Mouse (Mus musculus) intestine, embryonic 15.5 days (tissue): ENCODE results near the gene Ip6k3. TPM values are rescaled to one million over a fixed set of nuclear protein-coding genes. Genes with fewer than 3 reads are reported as not detected.
A peak's percentile ranks its signal among the peaks of the same experiment; 100 is the strongest.

Source experiments
- ATAC-seq: fragments of 200-750 bp; cut with Nextera tagmentation; 2 replicates; pipeline ENCODE4 v1.8.0; 2017; ENCODE audit warnings: moderate TSS enrichment, moderate library complexity
- H3K27ac ChIP-seq: fragments of 300-500 bp; sonication (generic); 2 replicates; pipeline ENCODE4 v1.5.1; 2015; ENCODE audit warnings: mild to moderate bottlenecking, inconsistent platforms
- H3K27me3 ChIP-seq: fragments of 300-500 bp; sonication (generic); replicated peaks from 2 replicates; pipeline ENCODE4 v1.6.1; 2015; ENCODE audit warnings: inconsistent platforms
- H3K36me3 ChIP-seq: fragments of 300-500 bp; sonication (generic); 2 replicates; pipeline ENCODE4 v1.6.1; 2015; ENCODE audit warnings: inconsistent platforms
- H3K4me1 ChIP-seq: fragments of 300-500 bp; sonication (generic); replicated peaks from 2 replicates; pipeline ENCODE4 v1.6.1; 2015; ENCODE audit warnings: inconsistent platforms
- H3K4me2 ChIP-seq: fragments of 300-500 bp; sonication (generic); replicated peaks from 2 replicates; pipeline ENCODE4 v1.6.1; 2015; ENCODE audit warnings: mild to moderate bottlenecking, inconsistent platforms
- H3K4me3 ChIP-seq: fragments of 300-500 bp; sonication (generic); replicated peaks from 2 replicates; pipeline ENCODE4 v1.5.1; 2015; ENCODE audit warnings: inconsistent platforms
- H3K9ac ChIP-seq: fragments of 300-500 bp; sonication (generic); 2 replicates; pipeline ENCODE4 v1.6.1; 2015; ENCODE audit warnings: inconsistent platforms
- H3K9me3 ChIP-seq: fragments of 300-500 bp; sonication (generic); 2 replicates; pipeline ENCODE4 v1.6.1; 2016; ENCODE audit warnings: inconsistent platforms
- WGBS: fragments of 180-500 bp; shearing (Covaris S2); methylation state at CpG from one replicate; pipeline ENCODE4 v1.1.7; 2015; 5-methylcytosine and 5-hydroxymethylcytosine counted together
- polyA plus RNA-seq: library from polyadenylated mRNA; unstranded; fragments of >200 nt; fragmentation: Nextera tagmentation; extraction: Ambion mirVana; gene quantifications from 2 replicates; pipeline ENCODE4 v1.2.1, GENCODE M21; 2015

Ip6k3 gene
- polyA plus RNA-seq, 1 experiment from 2014 or later, result 0.14 TPM

DNA sequence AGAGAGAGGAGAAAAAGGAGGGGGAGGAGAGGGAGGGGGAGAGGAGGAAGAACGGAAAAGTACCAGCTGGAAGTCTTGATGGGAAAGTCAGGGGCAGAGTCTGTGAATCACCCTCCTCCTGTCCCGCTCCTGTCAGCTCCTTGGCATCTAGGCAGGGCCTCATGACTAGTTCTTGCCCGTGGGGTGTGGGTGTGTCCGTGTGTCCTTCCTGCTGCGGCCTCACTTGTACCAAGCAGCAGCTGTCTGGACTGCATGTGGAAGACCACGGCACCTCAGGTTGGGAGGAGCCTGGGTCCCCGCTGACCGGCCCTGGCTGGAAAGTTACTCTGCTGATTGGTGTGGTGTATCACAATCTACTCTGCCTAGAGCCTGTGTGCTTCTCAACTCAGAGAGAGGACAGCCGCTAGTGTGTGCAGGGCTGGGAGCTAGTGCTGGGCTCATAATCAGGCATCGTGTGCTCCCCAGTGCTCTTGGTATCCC is 25.6 kb downstream of the Ip6k3 start:
- no peak overlapping the region for H3K4me3 ChIP-seq
- peaks cover 13% of the 10 kb centered on the region; the same call in 1 of the 2 replicates for H3K4me1 ChIP-seq
- peak overlapping the region; percentile 22; the same call in 1 of the 2 replicates for H3K4me2 ChIP-seq
- H3K9me3 ChIP-seq, result no peaks in the 10 kb centered on the region
- WGBS, result 27% methylated on average over 10 of the region's 10 CpGs
- H3K27ac ChIP-seq, result no peak overlapping the region
- no peak overlapping the region for H3K9ac ChIP-seq
- ATAC-seq, result peak; percentile 66
- no peaks in the 10 kb centered on the region for H3K27me3 ChIP-seq
- H3K36me3 ChIP-seq, result no peaks in the 10 kb centered on the region

- Histone ChIP-seq H3K9me3 (no peaks in the 10 kb centered on the region), H3K9ac (no peak overlapping the region), H3K27me3 (no peaks in the 10 kb centered on the region), H3K4me2 (no peak overlapping the region), H3K4me3 (no peak overlapping the region), H3K4me1 (peaks cover 10% of the 10 kb centered on the region; the same call in 1 of the 2 replicates), H3K36me3 (no peaks in the 10 kb centered on the region), H3K27ac (no peak overlapping the region)
- WGBS, result 56% methylated on average over 9 of the region's 9 CpGs
- ATAC-seq, result no peak
Observed at GRCm38 (mm10) chr17:27140262-27140661, 27.3 kb downstream of the Ip6k3 start.

DNA sequence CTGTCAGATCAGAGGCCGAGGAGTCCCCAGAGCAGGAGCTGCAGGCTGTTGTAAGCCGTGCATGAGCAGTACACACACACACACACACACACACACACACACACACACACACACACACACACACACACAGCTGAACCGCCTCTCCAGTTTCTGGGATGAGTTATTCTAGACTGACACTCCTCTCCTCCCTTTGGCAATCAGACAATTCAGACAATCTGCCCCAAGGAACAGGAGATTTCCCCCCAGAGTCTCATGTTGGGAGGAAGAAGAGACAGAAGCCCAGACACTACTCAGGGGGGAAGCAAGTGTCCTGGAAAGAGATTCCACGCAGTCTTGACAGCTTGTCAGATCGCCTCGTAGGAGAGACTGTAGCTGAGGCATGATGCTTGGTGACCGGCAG is 28.3 kb downstream of the Ip6k3 start:
- H3K27me3 ChIP-seq, result no peaks in the 10 kb centered on the region

GRCm38 (mm10) chr17:27138396-27138795 is 29.2 kb downstream of the Ip6k3 start:
- WGBS, result 81% methylated on average over 9 of the region's 9 CpGs
- no peak overlapping the region for H3K4me2 ChIP-seq
- H3K9me3 ChIP-seq, result no peaks in the 10 kb centered on the region
- H3K36me3 ChIP-seq, result no peaks in the 10 kb centered on the region
- ATAC-seq, result no peak
- H3K9ac ChIP-seq, result no peak overlapping the region
- no peaks in the 10 kb centered on the region for H3K27me3 ChIP-seq
- H3K27ac ChIP-seq, result no peak overlapping the region
- no peak overlapping the region for H3K4me3 ChIP-seq
- peaks cover 13% of the 10 kb centered on the region for H3K4me1 ChIP-seq

More for the DNA sequence above, 28.3 kb downstream of the Ip6k3 start:
- Histone ChIP-seq H3K9me3 (no peaks in the 10 kb centered on the region), H3K4me1 (peaks cover 10% of the 10 kb centered on the region; the same call in 1 of the 2 replicates), H3K9ac (no peak overlapping the region), H3K4me2 (no peak overlapping the region), H3K36me3 (no peaks in the 10 kb centered on the region), H3K4me3 (no peak overlapping the region), H3K27ac (no peak overlapping the region)
- 59% methylated on average over 6 of the region's 7 CpGs for WGBS
- no peak for ATAC-seq

- Histone ChIP-seq H3K27ac (no peak overlapping the region), H3K4me1 (peaks cover 27% of the 10 kb centered on the region), H3K27me3 (no peaks in the 10 kb centered on the region), H3K4me3 (no peak overlapping the region), H3K36me3 (no peaks in the 10 kb centered on the region), H3K9ac (no peak overlapping the region), H3K4me2 (no peak overlapping the region), H3K9me3 (no peaks in the 10 kb centered on the region)
- 47% methylated on average over 3 of the region's 3 CpGs for WGBS
- ATAC-seq, result no peak
Observed at GRCm38 (mm10) chr17:27134715-27135114, 32.9 kb downstream of the Ip6k3 start.

DNA sequence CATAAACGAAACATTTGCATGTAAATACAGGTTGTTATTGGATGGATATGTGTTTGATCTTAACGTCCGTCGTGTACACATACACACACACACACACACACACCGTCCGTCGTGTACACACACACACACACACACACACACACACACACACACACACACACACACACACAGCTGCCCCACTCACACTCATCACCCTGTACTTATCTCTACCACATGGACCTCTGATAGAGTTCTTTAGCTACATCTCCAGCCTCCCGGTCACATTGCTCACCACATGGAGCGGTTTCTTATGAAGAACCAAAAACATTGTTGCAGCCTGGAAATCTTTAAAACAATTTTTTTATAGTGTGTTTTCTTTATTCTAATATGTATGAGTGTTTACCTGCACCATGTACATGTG is 33.4 kb downstream of the Ip6k3 start:
- H3K4me1 ChIP-seq, result peaks cover 30% of the 10 kb centered on the region

GRCm38 (mm10) chr17:27133551-27134141 is 33.9 kb downstream of the Ip6k3 start, which contains the start of gene Uqcc2:
Gene Uqcc2 (minus strand): TSS chr17:27133916.
- H3K9me3 ChIP-seq, result no peaks in the 10 kb centered on the region
- under 1% methylated on average over 46 of the region's 46 CpGs for WGBS
- peaks cover 30% of the 10 kb centered on the region for H3K4me1 ChIP-seq
- H3K27ac ChIP-seq, result peak within 1 kb of the TSS; percentile 71; the same call in 1 of the 2 replicates
- H3K36me3 ChIP-seq, result no peaks in the 10 kb centered on the region
- H3K4me2 ChIP-seq, result peak within 1 kb of the TSS; percentile 72
- peak within 1 kb of the TSS; percentile 73 for H3K9ac ChIP-seq
- no peaks in the 10 kb centered on the region for H3K27me3 ChIP-seq
- peak within 1 kb of the TSS; percentile 76 for H3K4me3 ChIP-seq
- ATAC-seq, result peak; percentile 96

More for the DNA sequence above, 33.4 kb downstream of the Ip6k3 start:
- Histone ChIP-seq H3K9me3 (no peaks in the 10 kb centered on the region), H3K9ac (no peak overlapping the region), H3K27ac (no peak overlapping the region), H3K27me3 (no peaks in the 10 kb centered on the region), H3K36me3 (no peaks in the 10 kb centered on the region), H3K4me3 (peak overlapping the region; percentile 76), H3K4me2 (peak overlapping the region; percentile 72)
- WGBS, result 29% methylated on average over 9 of the region's 9 CpGs
- peak; percentile 18; the same call in 1 of the 2 replicates for ATAC-seq

- ATAC-seq, result no peak
- H3K4me3 ChIP-seq, result no peak overlapping the region
- H3K4me2 ChIP-seq, result no peak overlapping the region
- no peaks in the 10 kb centered on the region for H3K9me3 ChIP-seq
- 87% methylated on average over 10 of the region's 10 CpGs for WGBS
- no peaks in the 10 kb centered on the region for H3K27me3 ChIP-seq
- H3K36me3 ChIP-seq, result 0 out of 2 replicates have a peak, but pooled peaks cover 2% of the 10 kb centered on the region
- no peak overlapping the region for H3K27ac ChIP-seq
- peaks cover 36% of the 10 kb centered on the region for H3K4me1 ChIP-seq
- no peak overlapping the region for H3K9ac ChIP-seq
Observed at GRCm38 (mm10) chr17:27132238-27132637, 35.4 kb downstream of the Ip6k3 start.

DNA sequence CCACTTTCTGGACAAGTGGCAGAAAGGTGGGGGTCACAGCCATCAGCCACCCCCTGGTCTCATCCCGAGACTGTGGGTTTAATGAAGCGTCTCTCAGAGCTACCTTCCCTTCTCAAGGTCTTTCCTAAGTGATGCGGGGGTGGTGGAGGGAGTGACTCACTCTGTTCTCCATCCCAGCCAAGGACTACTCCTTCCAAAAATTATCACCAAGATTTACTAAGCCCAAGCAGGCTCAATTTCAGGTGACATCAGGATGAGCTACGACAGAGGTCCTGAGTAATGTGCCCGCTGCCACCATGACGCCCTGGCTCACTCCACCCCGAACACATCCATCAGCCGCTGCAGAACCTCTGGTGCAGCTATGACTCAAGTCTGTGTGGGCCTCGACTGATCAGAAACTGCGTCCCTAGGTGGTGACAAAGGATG is 36.3 kb downstream of the Ip6k3 start:
- Histone ChIP-seq H3K9me3 (no peaks in the 10 kb centered on the region), H3K27me3 (no peaks in the 10 kb centered on the region), H3K4me1 (peaks cover 36% of the 10 kb centered on the region), H3K4me2 (no peak overlapping the region), H3K36me3 (0 out of 2 replicates have a peak, but pooled peaks cover 2% of the 10 kb centered on the region), H3K4me3 (no peak overlapping the region), H3K27ac (no peak overlapping the region), H3K9ac (no peak overlapping the region)
- 83% methylated on average over 10 of the region's 10 CpGs for WGBS
- no peak for ATAC-seq

DNA sequence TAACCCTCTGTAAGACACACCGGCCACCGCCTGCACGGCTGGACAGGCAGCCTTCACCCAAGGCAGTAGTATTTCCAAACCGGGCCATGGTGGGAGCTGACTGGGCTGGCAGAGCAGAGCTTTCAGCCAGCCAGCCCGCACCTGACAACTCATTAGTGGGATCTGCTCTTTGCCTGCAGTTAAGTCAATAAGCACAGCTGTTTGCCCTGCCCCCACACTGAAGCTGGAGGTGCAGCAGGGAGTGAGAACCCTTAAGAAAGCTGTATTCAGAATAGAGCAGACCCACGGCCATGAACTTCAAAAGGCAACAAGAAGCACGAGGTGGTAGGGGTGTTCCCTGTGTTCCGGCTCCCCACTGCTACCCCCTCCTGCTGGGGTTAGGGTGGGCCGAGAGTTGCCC is 37.3 kb downstream of the Ip6k3 start:
- Histone ChIP-seq H3K4me3 (no peak overlapping the region), H3K27ac (no peak overlapping the region), H3K9ac (no peak overlapping the region), H3K4me1 (peaks cover 36% of the 10 kb centered on the region), H3K9me3 (no peaks in the 10 kb centered on the region), H3K27me3 (no peaks in the 10 kb centered on the region), H3K36me3 (0 out of 2 replicates have a peak, but pooled peaks cover 2% of the 10 kb centered on the region), H3K4me2 (no peak overlapping the region; the same call in 1 of the 2 replicates)
- no peak for ATAC-seq
- WGBS, result 56% methylated on average over 9 of the region's 9 CpGs

- Histone ChIP-seq H3K9me3 (no peaks in the 10 kb centered on the region), H3K27me3 (no peaks in the 10 kb centered on the region), H3K36me3 (0 out of 2 replicates have a peak, but pooled peaks cover 2% of the 10 kb centered on the region), H3K4me1 (peaks cover 36% of the 10 kb centered on the region), H3K4me3 (no peak overlapping the region), H3K4me2 (no peak overlapping the region; the same call in 1 of the 2 replicates), H3K9ac (no peak overlapping the region), H3K27ac (0 out of 2 replicates have a peak overlapping the region, but pooled peaks have one; percentile 9)
- 74% methylated on average over 7 of the region's 7 CpGs for WGBS
- no peak for ATAC-seq
Observed at GRCm38 (mm10) chr17:27129819-27130218, 37.8 kb downstream of the Ip6k3 start.

DNA sequence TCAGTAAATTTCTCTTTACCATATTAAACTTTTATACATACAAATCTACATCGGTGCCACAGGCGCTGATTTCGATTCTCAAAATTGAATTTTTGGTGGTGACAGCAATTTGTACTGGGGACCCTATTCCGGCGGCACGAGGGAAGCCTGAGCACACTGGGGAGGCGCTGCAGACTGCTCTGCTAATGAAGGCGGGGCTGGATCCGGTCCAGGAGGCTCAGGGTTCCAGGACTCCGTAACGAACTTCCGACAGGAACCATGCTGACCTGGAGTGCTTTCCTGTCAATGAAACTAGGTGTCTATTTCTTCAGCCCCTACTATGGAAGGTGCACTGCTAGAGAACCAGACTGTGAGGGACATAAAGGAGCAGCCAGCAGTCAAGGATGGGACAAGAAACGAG is 38.3 kb downstream of the Ip6k3 start:
- ATAC-seq, result no peak

More for the DNA sequence above, 38.3 kb downstream of the Ip6k3 start:
- 0 out of 2 replicates have a peak, but pooled peaks cover 2% of the 10 kb centered on the region for H3K36me3 ChIP-seq
- no peak overlapping the region for H3K4me3 ChIP-seq
- 74% methylated on average over 13 of the region's 13 CpGs for WGBS
- H3K9me3 ChIP-seq, result no peaks in the 10 kb centered on the region
- no peak overlapping the region for H3K9ac ChIP-seq
- H3K4me2 ChIP-seq, result no peak overlapping the region
- H3K27ac ChIP-seq, result no peak overlapping the region
- H3K27me3 ChIP-seq, result no peaks in the 10 kb centered on the region
- H3K4me1 ChIP-seq, result peaks cover 35% of the 10 kb centered on the region
